Mouse (Mus musculus): ENCODE results near the gene Acot9. TPM values are rescaled to one million over a fixed set of nuclear protein-coding genes. Genes with fewer than 3 reads are reported as not detected.

Gene Acot9
- 42.0 and 44.9 TPM in 2 replicates for polyA plus RNA-seq (2014; fragmentation: Nextera tagmentation; extraction: Ambion mirVana)

GRCm38 (mm10) chrX:155262235-155262914, at the start of gene Acot9:
Gene Acot9, plus strand, starts transcription at chrX:155262443.
- no peaks in the 10 kb centered on the region for H3K36me3 ChIP-seq (ENCODE audit: control insufficient read depth, insufficient read depth, low read length)
- no peaks in the 10 kb centered on the region for H3K9me3 ChIP-seq (ENCODE audit: control insufficient read depth, low read length)
- peak within 1 kb of the TSS; percentile 77 for H3K9ac ChIP-seq (ENCODE audit: low read length)
- peak; percentile 98 for ATAC-seq (ENCODE audit: insufficient number of reproducible peaks, insufficient read depth, low FRiP score, low read depth)
- peak within 1 kb of the TSS; percentile 55 for H3K4me2 ChIP-seq (ENCODE audit: low read length)
- H3K4me3 ChIP-seq (ENCODE audit: control insufficient read depth in 1 of 2, insufficient read depth in 1 of 2, low read depth in 1 of 2, low read length in 2 of 2), result peak within 1 kb of the TSS; percentile 61 to 70
- no peaks in the 10 kb centered on the region for H3K4me1 ChIP-seq (ENCODE audit: control insufficient read depth in 2 of 2, insufficient read depth in 2 of 2, low read length in 2 of 2)
- H3K27ac ChIP-seq (replicated peaks in 1 of 2; ENCODE audit: control insufficient read depth in 1 of 2, insufficient read depth in 1 of 2, low read depth in 2 of 2, low read length in 2 of 2), result peak within 1 kb of the TSS; percentile 64 to 74; a peak in 3 of 4 replicates
- no peaks in the 10 kb centered on the region for H3K27me3 ChIP-seq (ENCODE audit: control insufficient read depth, insufficient read depth, low read length)
- WGBS, result 16% methylated on average over 37 of the region's 37 CpGs

GRCm38 (mm10) chrX:155214291-155215136, 47.7 kb upstream of the Acot9 start:
- WGBS, result 81% methylated on average over 5 of the region's 5 CpGs
- no peak for ATAC-seq (ENCODE audit: insufficient number of reproducible peaks, insufficient read depth, low FRiP score, low read depth)
- Histone ChIP-seq H3K4me2 (ENCODE audit: low read length) (peak overlapping the region; percentile 57), H3K9me3 (ENCODE audit: control insufficient read depth, low read length) (no peaks in the 10 kb centered on the region), H3K27me3 (ENCODE audit: control insufficient read depth, insufficient read depth, low read length) (no peaks in the 10 kb centered on the region), H3K9ac (ENCODE audit: low read length) (no peak overlapping the region), H3K4me1 (ENCODE audit: control insufficient read depth in 2 of 2, insufficient read depth in 2 of 2, low read length in 2 of 2) (no peaks in the 10 kb centered on the region), H3K36me3 (ENCODE audit: control insufficient read depth, insufficient read depth, low read length) (0 out of 2 replicates have a peak, but pooled peaks cover 3% of the 10 kb centered on the region), H3K27ac (replicated peaks in 1 of 2; ENCODE audit: control insufficient read depth in 1 of 2, insufficient read depth in 1 of 2, low read depth in 2 of 2, low read length in 2 of 2) (no peak overlapping the region), H3K4me3 (ENCODE audit: control insufficient read depth in 1 of 2, insufficient read depth in 1 of 2, low read depth in 1 of 2, low read length in 2 of 2) (peak overlapping the region in 1 of 2 experiments; percentile 55; a peak in 1 of 4 replicates)

GRCm38 (mm10) chrX:155215501-155216248, 46.6 kb upstream of the Acot9 start:
- Histone ChIP-seq H3K9ac (ENCODE audit: low read length) (peak overlapping the region; percentile 78), H3K9me3 (ENCODE audit: control insufficient read depth, low read length) (no peaks in the 10 kb centered on the region), H3K4me2 (ENCODE audit: low read length) (peak overlapping the region; percentile 57), H3K4me1 (ENCODE audit: control insufficient read depth in 2 of 2, insufficient read depth in 2 of 2, low read length in 2 of 2) (no peaks in the 10 kb centered on the region), H3K27ac (replicated peaks in 1 of 2; ENCODE audit: control insufficient read depth in 1 of 2, insufficient read depth in 1 of 2, low read depth in 2 of 2, low read length in 2 of 2) (peak overlapping the region; percentile 77 to 82), H3K4me3 (ENCODE audit: control insufficient read depth in 1 of 2, insufficient read depth in 1 of 2, low read depth in 1 of 2, low read length in 2 of 2) (peak overlapping the region; percentile 55 to 88), H3K27me3 (ENCODE audit: control insufficient read depth, insufficient read depth, low read length) (no peaks in the 10 kb centered on the region), H3K36me3 (ENCODE audit: control insufficient read depth, insufficient read depth, low read length) (0 out of 2 replicates have a peak, but pooled peaks cover 3% of the 10 kb centered on the region)
- ATAC-seq (ENCODE audit: insufficient number of reproducible peaks, insufficient read depth, low FRiP score, low read depth), result peak; percentile 65
- 24% methylated on average over 23 of the region's 24 CpGs for WGBS

- no peaks in the 10 kb centered on the region for H3K27me3 ChIP-seq (ENCODE audit: control insufficient read depth, insufficient read depth, low read length)
- peak; percentile 95 for ATAC-seq (ENCODE audit: insufficient number of reproducible peaks, insufficient read depth, low FRiP score, low read depth)
- 14% methylated on average over 26 of the region's 26 CpGs for WGBS
- H3K36me3 ChIP-seq (ENCODE audit: control insufficient read depth, insufficient read depth, low read length), result 0 out of 2 replicates have a peak, but pooled peaks cover 3% of the 10 kb centered on the region
- H3K4me2 ChIP-seq (ENCODE audit: low read length), result peak within 1 kb of the TSS; percentile 57
- no peaks in the 10 kb centered on the region for H3K9me3 ChIP-seq (ENCODE audit: control insufficient read depth, low read length)
- no peaks in the 10 kb centered on the region for H3K4me1 ChIP-seq (ENCODE audit: control insufficient read depth in 2 of 2, insufficient read depth in 2 of 2, low read length in 2 of 2)
- H3K9ac ChIP-seq (ENCODE audit: low read length), result peak within 1 kb of the TSS; percentile 78
- H3K4me3 ChIP-seq (ENCODE audit: control insufficient read depth in 1 of 2, insufficient read depth in 1 of 2, low read depth in 1 of 2, low read length in 2 of 2), result peak within 1 kb of the TSS; percentile 55 to 88
- peak within 1 kb of the TSS; percentile 77 to 82 for H3K27ac ChIP-seq (replicated peaks in 1 of 2; ENCODE audit: control insufficient read depth in 1 of 2, insufficient read depth in 1 of 2, low read depth in 2 of 2, low read length in 2 of 2)
These were observed 46.0 kb upstream of the Acot9 start, which contains the start of gene Sat1 for GRCm38 (mm10) chrX:155216271-155216670. Gene Sat1, minus strand, starts transcription at chrX:155216449.

GRCm38 (mm10) chrX:155218277-155218676, 44.0 kb upstream of the Acot9 start:
- no peak overlapping the region for H3K4me2 ChIP-seq (ENCODE audit: low read length)
- H3K27ac ChIP-seq (replicated peaks in 1 of 2; ENCODE audit: control insufficient read depth in 1 of 2, insufficient read depth in 1 of 2, low read depth in 2 of 2, low read length in 2 of 2), result no peak overlapping the region
- WGBS, result 51% methylated on average over 2 of the region's 2 CpGs
- no peak overlapping the region for H3K4me3 ChIP-seq (ENCODE audit: control insufficient read depth in 1 of 2, insufficient read depth in 1 of 2, low read depth in 1 of 2, low read length in 2 of 2)
- no peak overlapping the region for H3K9ac ChIP-seq (ENCODE audit: low read length)
- H3K4me1 ChIP-seq (ENCODE audit: control insufficient read depth in 2 of 2, insufficient read depth in 2 of 2, low read length in 2 of 2), result no peaks in the 10 kb centered on the region
- H3K9me3 ChIP-seq (ENCODE audit: control insufficient read depth, low read length), result no peaks in the 10 kb centered on the region
- H3K27me3 ChIP-seq (ENCODE audit: control insufficient read depth, insufficient read depth, low read length), result no peaks in the 10 kb centered on the region
- 0 out of 2 replicates have a peak, but pooled peaks cover 3% of the 10 kb centered on the region for H3K36me3 ChIP-seq (ENCODE audit: control insufficient read depth, insufficient read depth, low read length)
- ATAC-seq (ENCODE audit: insufficient number of reproducible peaks, insufficient read depth, low FRiP score, low read depth), result no peak

GRCm38 (mm10) chrX:155256856-155257255, 5.4 kb upstream of the Acot9 start:
- H3K27me3 ChIP-seq (ENCODE audit: control insufficient read depth, insufficient read depth, low read length), result no peaks in the 10 kb centered on the region
- no peaks in the 10 kb centered on the region for H3K4me1 ChIP-seq (ENCODE audit: control insufficient read depth in 2 of 2, insufficient read depth in 2 of 2, low read length in 2 of 2)
- no peak overlapping the region for H3K4me2 ChIP-seq (ENCODE audit: low read length)
- no peak overlapping the region for H3K9ac ChIP-seq (ENCODE audit: low read length)
- no peaks in the 10 kb centered on the region for H3K9me3 ChIP-seq (ENCODE audit: control insufficient read depth, low read length)
- H3K36me3 ChIP-seq (ENCODE audit: control insufficient read depth, insufficient read depth, low read length), result no peaks in the 10 kb centered on the region
- no peak for ATAC-seq (ENCODE audit: insufficient number of reproducible peaks, insufficient read depth, low FRiP score, low read depth)
- H3K27ac ChIP-seq (replicated peaks in 1 of 2; ENCODE audit: control insufficient read depth in 1 of 2, insufficient read depth in 1 of 2, low read depth in 2 of 2, low read length in 2 of 2), result no peak overlapping the region
- H3K4me3 ChIP-seq (ENCODE audit: control insufficient read depth in 1 of 2, insufficient read depth in 1 of 2, low read depth in 1 of 2, low read length in 2 of 2), result no peak overlapping the region

GRCm38 (mm10) chrX:155262915-155263252, 641 bp downstream of the Acot9 start:
- H3K4me2 ChIP-seq (ENCODE audit: low read length), result peak overlapping the region; percentile 55
- WGBS, result 26% methylated on average over 1 of the region's 1 CpGs

More at GRCm38 (mm10) chrX:155262915-155263252, 641 bp downstream of the Acot9 start:
- Histone ChIP-seq H3K27ac (replicated peaks in 1 of 2; ENCODE audit: control insufficient read depth in 1 of 2, insufficient read depth in 1 of 2, low read depth in 2 of 2, low read length in 2 of 2) (peak overlapping the region; percentile 64 to 74; a peak in 3 of 4 replicates), H3K9ac (ENCODE audit: low read length) (peak overlapping the region; percentile 77), H3K4me3 (ENCODE audit: control insufficient read depth in 1 of 2, insufficient read depth in 1 of 2, low read depth in 1 of 2, low read length in 2 of 2) (peak overlapping the region; percentile 61 to 70), H3K9me3 (ENCODE audit: control insufficient read depth, low read length) (no peaks in the 10 kb centered on the region), H3K4me1 (ENCODE audit: control insufficient read depth in 2 of 2, insufficient read depth in 2 of 2, low read length in 2 of 2) (no peaks in the 10 kb centered on the region), H3K36me3 (ENCODE audit: control insufficient read depth, insufficient read depth, low read length) (no peaks in the 10 kb centered on the region), H3K27me3 (ENCODE audit: control insufficient read depth, insufficient read depth, low read length) (no peaks in the 10 kb centered on the region)
- no peak for ATAC-seq (ENCODE audit: insufficient number of reproducible peaks, insufficient read depth, low FRiP score, low read depth)
